Mouse (Mus musculus): ENCODE data around the gene Tead3. TPM values are rescaled to one million over a fixed set of nuclear protein-coding genes. Genes with fewer than 3 reads are reported as not detected.
A peak's percentile ranks its signal among the peaks of the same experiment; 100 is the strongest.

The Tead3 gene
- total RNA-seq, 2 experiments from 2014 or later, result 24.3 to 24.6 TPM

DNA sequence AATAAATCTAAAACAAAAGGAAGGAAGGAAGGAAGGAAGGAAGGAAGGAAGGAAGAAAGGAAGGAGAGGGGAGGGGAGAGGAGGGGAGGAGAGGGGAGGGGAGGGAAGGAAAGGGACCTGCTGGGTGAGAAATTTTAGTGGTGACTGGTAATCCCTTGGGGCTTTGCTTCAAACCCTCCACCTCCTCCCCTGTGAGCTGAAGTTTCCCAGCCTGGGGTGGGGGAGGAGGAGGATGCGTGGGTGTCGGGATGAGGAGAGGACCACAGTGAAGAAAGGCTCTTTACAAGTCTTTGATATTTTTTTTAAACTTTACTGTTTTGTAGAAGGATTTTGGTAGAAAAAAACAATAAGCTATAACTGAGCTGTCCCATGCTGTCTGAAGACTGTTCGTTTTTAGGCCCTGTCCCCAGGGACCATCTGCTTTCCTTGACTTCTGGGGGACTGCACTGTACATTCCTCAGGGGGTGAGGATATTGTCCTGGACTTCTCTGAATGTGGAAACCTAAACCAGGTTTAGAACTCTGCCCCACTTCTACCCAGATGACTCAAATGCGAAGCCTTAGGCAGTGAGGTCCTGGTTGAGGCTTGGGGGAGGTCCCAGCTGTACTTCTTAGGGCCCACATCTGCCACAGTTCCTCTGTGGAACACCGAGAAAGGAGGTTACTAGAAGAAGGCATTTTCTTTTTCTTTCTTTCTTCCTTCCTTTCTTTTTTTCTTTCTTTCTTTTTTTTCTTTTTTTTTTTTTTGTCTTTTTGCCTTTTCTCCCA, 39.1 kb downstream of the Tead3 start:
- DNase-seq (ENCODE audit: low spot score in 2 of 2), result no peak

DNA sequence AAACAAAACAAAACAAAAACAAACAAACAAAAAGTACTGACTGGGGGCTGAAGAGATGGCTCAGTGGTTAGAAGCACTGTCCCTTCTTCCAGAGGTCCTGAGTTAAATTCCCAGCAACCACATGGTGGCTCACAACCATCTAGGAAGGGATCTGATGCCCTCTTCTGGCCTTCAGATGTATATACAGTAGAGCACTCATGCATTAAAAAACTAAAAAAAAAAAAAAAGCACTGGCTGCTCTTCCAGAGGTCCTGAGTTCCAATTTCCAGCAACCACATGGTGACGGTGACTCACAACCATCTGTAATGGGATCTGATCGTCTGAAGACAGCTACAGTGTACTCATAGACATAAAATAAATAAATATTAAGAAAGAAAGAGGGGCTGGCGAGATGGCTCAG, 39.8 kb downstream of the Tead3 start:
- DNase-seq (ENCODE audit: low spot score in 2 of 2), result no peak

DNA sequence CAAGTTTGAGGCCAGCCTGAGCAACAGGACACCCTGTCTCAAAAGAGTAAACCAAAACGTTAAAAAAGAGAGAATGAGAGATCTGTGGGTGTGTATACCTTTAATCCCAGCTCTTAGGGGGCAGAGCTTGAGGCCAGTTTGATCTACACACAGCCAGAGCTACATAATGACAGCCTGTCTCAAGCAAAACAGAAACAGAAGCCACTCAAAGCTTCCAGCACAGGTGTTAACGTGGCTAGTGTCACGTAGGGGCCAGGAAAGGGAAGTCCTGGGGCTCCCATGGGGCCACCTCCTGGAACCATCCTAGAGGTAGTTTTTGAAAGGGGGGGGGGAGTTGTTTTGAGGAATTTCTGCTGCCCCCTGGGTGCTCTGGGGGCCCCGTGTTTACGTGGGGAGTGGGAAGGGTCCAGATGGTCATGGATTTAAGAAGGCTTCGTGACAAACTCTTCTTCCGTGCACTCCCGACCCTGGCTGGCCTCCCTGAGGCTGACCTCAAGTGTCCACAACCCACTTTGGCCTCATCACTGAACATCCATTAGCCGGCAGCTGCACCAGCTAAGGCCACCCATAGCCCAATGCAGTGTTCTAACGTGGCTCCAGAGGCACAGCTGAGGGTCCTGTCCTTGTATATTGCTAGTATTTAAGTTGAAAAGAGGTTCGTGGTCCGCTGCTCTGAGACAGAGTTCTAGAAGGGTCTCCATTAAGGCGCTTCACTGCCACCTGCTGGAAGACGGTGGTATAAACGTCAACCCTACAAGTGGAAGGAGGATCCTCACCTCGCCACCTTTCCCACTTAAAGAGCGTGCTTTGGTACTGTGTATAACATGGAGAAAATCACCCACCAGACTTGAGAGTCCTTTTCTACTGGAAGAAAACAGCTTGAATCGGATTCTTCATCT, 42.1 kb downstream of the Tead3 start:
- peak; percentile 78 to 89 for DNase-seq (ENCODE audit: low spot score in 2 of 2)

DNA sequence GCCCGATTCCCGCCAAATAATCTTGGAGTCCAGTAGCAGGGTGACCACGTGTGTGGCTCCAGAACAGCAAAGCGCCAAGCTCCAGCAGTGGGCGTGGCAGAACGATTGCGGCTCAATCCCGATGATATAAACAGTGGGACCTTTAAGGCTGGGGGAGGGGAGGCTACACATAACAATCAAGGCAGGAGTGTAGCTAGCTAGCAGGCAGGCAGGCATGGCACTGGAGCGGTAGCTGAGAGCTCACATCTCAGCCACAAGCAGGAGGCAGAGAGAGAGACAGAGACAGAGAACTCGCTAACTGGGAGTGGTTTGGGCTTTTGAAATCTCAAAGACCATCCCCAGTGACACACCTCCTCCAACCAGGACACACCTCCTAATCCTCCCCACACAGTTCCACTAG, 45.4 kb downstream of the Tead3 start:
- no peak for DNase-seq (ENCODE audit: low spot score in 2 of 2)

DNA sequence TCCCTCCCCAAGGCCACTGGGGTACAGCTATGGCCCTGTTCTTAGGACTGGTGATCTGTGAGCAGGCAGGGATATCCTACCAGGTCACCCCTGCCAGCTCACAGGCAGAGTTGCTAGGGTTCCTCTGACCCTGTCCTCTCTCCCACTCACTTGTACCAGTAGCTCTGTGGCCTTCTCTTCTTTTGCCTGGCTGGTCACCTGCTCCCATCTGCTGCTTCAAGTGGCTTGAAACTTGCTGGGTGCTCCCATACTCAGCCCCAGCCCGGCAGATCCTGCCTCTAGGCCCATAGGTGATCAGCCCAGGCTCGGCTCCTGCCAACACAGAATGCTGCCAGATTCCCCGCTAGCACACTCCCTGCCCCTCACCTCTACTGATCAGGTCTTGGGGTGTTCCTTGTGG, 49.8 kb downstream of the Tead3 start:
- no peak for DNase-seq (ENCODE audit: low spot score in 2 of 2)

DNA sequence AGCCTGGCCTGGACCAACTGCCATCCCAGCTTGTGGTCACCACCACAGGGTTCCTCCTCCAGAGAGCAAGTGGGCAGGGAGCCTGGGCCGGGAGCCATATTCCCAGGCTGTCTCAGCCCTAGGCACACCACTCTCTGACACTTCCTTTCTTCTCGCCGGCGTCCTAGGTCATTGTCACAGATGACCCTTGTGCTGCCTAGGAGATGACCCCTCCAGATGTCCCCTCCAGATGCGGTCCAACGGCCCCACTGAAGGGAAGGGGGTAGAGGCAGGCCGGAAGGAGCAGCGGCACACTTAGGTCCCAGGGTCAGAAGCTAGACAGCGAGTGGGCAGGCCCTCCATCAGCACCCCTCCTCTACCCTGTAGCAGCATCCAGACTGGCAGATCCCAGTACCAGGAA, 50.3 kb downstream of the Tead3 start:
- no peak for DNase-seq (ENCODE audit: low spot score in 2 of 2)

DNA sequence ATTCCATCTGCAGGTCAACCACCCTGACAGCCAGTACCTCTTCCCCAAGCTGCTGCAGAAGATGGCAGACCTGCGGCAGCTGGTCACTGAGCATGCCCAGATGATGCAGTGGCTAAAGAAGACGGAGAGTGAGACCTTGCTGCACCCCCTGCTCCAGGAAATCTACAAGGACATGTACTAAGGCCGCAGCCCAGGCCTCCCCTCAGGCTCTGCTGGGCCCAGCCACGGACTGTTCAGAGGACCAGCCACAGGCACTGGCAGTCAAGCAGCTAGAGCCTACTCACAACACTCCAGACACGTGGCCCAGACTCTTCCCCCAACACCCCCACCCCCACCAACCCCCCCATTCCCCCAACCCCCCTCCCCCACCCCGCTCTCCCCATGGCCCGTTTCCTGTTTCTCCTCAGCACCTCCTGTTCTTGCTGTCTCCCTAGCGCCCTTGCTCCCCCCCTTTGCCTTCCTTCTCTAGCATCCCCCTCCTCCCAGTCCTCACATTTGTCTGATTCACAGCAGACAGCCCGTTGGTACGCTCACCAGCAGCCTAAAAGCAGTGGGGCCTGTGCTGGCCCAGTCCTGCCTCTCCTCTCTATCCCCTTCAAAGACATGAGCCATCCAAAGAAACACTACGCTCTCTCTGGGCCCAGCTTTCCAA, 50.8 kb downstream of the Tead3 start:
- DNase-seq (ENCODE audit: low spot score in 2 of 2), result no peak

DNA sequence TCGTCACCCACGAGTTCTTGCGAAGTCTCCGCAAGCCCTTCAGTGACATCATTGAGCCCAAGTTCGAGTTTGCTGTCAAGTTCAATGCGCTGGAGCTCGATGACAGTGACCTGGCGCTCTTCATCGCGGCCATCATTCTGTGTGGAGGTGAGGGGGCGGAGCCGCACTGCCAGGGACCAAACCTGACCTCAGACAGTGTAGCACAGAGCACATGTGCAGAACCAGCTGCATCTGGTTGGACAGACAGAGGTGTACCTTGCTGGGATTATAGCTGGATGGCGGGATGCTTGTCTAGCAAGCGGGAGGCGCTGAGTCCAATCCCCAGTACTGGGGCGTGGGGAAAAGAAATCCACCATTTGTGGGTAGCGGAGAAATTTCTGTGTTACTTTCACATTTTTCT, 51.7 kb downstream of the Tead3 start:
- DNase-seq (ENCODE audit: low spot score in 2 of 2), result no peak

DNA sequence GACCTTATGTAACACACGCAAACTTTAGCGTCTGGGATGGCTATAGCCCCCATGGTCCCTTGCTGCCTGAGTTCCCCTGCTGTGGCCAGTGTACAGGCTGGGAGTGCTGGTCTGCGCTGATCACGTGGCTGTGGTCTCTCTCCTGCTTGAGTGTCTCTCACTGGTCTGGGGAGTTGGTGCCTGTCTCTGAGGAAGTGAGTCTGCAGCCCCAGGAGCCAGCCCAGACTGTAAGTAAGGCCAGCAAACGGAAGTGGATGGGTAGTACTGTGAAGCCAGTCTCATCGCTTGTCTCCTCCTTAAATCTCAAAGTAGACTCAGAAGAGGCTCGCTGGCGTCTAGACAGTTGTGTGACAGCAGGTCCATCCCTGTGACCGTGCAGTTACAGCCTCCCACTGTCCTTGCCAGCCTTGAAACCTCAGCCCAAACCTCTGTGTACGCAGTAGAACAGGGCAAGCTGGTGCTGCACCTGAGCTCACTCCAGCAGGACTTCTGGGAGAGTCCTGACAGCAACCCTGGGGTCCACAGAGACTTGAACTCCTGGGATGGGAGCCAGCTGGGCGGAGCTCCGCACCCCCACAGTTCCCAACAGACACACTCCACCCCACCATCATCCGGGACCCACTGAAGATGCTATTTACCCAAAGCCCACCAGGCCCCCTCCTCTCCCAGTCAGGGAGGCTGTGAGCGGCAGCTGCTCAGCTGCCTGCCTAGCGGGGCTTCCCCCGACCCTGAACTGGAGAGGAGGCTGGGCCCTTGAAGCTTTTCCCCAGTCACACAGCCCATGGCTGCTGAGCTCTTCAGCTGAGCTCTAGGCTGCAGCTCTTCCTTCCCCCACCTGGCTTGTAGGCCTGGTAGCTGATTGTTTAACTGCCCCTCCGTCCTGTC, 55.9 kb downstream of the Tead3 start:
- DNase-seq (ENCODE audit: low spot score in 2 of 2), result no peak

DNA sequence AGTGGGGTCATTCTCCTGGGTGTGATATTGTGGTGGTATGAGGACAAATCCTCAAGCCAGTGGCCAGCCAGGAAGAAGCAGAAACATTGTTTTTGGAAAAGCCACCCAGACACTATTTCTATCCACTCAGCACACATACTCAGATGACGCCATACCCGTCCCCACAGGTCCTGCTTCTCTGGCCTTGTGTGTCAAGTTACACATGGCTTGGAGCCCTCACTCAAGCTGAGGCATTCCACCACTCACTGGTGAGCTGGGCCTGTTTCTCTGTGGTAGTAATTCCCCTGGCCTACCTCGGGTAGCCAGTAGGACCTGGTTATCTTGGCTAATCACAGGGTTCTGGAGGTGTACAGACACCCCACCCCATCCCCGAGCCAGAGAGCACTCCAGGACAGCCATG, 56.9 kb downstream of the Tead3 start:
- DNase-seq (ENCODE audit: low spot score in 2 of 2), result no peak

DNA sequence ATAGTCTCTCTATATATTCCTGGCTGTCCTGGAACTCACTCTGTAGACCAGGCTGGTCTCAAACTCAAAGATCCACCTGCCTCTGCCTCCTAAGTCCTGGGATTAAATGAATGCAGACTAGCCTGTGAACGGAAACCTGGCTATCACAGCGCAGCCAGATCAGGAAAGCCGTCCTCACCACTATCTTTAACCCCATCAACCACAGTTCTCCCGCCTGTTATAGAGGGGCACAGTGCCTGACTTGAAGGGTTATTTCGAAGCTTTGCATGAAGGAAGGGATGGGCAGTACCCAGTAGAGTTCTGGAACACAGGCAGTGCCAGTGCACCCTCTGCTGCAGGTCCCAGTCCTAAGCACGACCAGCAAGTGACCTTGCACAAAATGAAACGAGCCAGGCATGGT, 59.3 kb downstream of the Tead3 start:
- DNase-seq (ENCODE audit: low spot score in 2 of 2), result no peak

DNA sequence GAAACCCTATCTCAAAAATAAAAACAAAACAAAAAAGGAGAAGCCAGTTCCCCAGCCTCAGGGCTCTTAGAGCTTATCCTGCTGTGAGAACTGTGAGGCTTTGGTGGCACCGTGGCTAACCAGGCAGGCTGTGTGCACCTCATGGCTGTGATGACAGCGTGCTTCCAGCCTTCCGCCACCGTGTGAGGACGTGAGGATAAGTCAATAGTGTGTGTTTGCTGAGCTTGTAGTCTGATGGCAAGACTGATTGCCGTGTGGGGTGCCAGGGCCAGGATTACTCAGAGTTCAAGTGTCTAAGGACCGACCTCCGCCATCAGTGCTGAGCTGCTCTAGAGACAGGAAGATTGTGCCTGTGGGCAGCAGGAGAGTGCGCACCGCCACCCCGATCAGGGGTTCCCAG, 59.9 kb downstream of the Tead3 start:
- no peak for DNase-seq (ENCODE audit: low spot score in 2 of 2)

DNA sequence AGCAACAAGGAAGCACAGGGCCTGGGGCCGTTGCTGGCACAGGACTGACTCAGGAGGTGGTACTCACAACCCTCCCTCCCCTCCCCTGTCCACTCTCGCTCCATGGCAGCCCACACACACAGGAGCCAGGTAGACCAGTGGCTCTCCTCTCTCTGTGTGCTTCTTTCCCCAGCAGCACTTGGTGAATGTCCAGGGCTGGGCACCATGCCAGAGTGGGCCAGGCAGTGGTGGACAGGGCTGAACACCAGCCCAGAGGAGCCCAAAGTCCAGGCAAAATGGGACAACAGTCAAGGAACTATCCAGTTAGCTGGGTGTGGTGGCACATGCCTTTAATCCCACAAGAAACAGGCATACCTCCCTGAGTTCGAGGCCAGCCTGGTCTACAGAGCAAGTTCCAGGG, 60.4 kb downstream of the Tead3 start:
- peak in 1 of 2 experiments; percentile 69 for DNase-seq (ENCODE audit: low spot score in 2 of 2)

DNA sequence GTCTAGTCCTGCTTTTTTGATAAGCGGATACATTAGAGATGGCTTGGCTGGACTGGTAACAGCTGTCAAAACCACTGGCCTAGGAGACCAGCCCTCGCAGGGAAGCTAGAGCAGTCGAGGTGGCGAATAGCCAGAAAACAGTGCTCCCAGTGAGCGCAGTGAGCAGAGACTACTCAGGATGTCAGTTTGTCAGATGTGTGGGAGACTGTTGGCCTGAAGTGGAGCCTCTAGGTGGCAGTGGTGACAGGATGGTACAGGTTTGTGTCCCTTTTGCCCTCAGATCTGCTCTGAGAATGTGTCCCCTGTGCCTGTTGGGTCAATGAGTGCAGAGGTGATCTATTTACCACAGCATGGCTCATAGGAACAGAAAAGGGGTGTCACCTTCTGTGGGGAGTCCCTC, 62.6 kb downstream of the Tead3 start:
- DNase-seq (ENCODE audit: low spot score in 2 of 2), result no peak

DNA sequence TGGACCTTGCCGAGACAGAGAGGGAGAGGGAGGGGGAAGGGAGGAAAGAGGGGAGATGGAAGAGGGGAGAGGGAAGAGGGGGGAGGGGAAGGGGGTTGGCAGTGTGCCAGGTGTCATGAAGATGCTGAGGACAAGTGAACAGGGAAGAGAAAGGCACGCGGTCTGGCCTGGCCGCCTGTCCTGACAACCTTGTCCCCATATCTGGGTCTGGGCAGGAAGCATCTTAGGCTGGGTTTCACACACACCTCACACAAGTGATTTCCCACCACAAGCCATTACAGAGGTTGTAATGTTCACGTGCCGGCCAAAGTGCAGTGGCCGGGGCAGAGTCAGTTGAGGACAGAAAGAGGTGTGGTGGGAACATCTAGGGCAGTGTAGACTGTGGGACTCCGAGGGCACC, 63.0 kb downstream of the Tead3 start:
- DNase-seq (ENCODE audit: low spot score in 2 of 2), result no peak

DNA sequence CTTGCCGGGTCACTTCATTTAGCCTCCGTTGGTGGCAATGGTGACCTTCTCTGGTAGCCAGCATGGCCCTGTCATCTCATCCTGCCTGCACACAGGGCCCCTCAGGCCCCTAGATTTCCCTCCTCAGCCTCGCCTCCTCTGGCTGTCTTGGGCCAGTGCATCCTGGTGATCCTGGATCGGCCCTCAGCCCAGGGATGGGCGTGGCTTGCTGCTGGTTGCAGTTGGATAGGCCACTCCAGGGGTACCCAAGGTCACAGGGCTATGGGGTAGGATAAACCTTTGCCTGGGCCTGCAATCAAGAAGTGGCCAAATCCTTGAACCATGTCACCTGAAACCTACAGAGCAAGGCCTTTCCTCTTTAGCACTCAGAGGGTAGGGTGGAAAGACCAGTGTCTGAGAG, 63.7 kb downstream of the Tead3 start:
- no peak for DNase-seq (ENCODE audit: low spot score in 2 of 2)

DNA sequence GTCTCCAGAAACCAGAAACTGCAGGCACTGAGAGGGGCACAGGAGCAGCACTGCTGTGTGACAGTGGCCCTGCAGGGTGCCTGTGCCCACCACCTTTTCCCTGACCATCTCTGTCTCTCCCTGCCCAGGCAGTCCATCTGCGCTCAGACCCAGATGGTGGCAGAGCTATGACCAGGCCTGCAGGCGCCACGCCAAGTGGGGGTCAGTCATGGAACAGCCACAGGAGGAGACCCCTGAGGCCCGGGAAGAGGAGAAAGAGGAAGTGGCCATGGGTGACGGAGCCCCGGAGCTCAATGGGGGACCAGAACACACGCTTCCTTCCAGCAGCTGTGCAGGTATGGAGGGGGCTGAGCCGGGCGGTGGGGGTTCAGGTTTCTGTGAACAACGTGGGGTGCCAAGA, 64.5 kb downstream of the Tead3 start:
- no peak for DNase-seq (ENCODE audit: low spot score in 2 of 2)

DNA sequence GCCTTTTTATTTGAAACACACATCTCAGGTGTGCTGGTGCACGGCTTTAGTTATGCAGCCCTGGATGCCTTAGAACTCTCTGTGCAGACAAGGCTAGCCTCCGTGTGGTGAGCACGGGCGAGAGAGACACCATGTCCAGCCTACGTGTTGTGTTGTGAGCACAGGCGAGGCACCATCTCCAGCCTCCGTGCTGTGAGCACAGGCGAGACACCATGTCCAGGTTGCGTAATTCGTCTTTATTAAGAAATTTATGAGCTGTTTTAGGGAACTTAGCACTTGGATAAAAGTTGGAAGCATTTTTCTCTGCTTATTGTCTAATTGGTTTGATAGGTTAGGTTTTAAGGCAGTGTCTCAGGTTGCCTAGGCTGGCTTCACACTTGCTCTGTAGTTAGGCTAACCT, 67.4 kb downstream of the Tead3 start:
- DNase-seq (ENCODE audit: low spot score in 2 of 2), result no peak

DNA sequence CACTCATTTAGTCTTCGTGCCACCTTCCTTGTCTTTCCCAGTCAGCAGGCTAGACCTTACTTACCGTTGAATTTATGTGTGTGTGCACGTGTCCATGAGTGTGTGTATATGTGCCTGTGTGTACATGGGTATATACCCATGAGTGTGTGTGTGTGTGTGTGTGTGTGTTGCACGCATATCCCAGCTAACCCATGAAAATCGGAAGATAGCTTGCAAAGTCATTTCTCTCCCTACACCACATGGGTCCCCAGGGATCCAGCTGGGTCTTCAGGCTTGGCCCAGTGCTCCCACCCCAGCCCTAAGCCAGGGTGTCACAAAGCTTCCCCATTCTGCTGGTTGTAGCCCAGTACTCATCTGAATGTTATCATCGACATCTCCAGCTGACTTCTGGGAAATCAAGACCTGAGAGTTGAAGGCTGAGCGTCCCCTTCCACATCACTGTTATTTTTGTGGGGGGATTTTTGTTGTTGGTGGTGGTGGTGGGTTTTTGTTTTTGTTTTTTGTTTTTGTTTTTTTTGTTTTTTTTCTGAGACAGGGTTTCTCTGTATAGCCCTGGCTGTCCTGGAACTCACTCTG, 68.7 kb downstream of the Tead3 start:
- DNase-seq (ENCODE audit: low spot score in 2 of 2), result no peak

Data from gastrocnemius, postnatal 4 days (tissue).